Comparison of ENCODE assay signal across 10 mouse cellular contexts in the genomic region with DNA sequence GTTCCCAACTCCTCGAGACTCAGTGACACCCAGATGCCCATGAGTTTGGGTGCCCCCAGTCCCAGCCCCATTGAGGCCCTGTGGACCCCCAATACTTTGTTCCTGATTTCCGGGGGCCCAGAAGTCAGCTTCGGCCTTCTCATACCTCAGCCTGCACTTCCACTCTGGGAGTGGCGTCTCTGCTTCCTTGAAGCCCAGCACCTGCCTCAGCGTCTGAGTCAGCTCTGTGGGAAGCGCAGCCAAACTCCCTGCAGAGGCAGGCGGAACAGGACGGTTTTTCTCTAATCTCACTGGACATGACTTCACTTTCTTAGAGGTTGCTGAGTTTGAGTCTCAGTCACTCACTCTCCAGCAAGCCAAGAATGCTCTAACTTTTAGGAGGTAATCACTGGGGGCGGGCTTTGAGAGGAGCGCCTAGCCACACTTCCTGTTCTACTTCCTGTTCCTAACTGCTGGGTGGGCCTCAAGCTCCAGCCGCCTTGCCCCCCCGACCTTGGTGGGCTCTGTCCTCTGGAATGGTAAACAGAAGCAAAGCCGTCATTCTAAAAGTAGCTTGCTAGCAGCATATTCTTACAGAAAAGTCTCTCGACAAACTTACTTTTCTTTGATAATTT. TPM values are rescaled to one million over a fixed set of nuclear protein-coding genes. Genes with fewer than 3 reads are reported as not detected.
DNase-seq lines count a peak whose midpoint lies in the region; ATAC-seq and TF ChIP-seq lines count a peak whose summit lies in the region.
"Had no signal": no experiment of that assay in that cellular context is flagged by ENCODE, and none has a peak within 500 bp of the region (broad histone marks: within the 10 kb centered on the region; RNA-seq: fewer than 3 reads in every experiment).

No protein-coding gene starts in this region.

- no peaks in the 10 kb centered on the region for H3K9me3 ChIP-seq in heart, postnatal 0 days (replicated peaks; ENCODE audit: control insufficient read depth, low read length)
- H3K9me3 ChIP-seq in ES-Bruce4 (replicated peaks; ENCODE audit: control insufficient read depth, insufficient read depth, low read length, poor library complexity, severe bottlenecking), result no peaks in the 10 kb centered on the region
- H3K9me3 ChIP-seq in forebrain, embryonic 13.5 days (replicated peaks), result no peaks in the 10 kb centered on the region
- H3K9me3 ChIP-seq: forebrain, embryonic 12.5 days; midbrain, embryonic 13.5 days had no signal

- 62% methylated on average over 14 of the region's 14 CpGs for WGBS in heart, postnatal 0 days
- 88% methylated on average over 14 of the region's 14 CpGs for whole genome bisulfite sequencing in forebrain, embryonic 13.5 days

- DNase-seq in heart, postnatal 0 days (ENCODE audit: low spot score), result no peak
- no peak for DNase-seq in heart, adult 8-10 months (ENCODE audit: low spot score)
- peak; percentile 4 to 9 for DNase-seq in thymus, adult 18-20 months
- no peak for DNase-seq in urinary bladder, adult 2 months (ENCODE audit: low spot score)
- DNase-seq in MN1 (ENCODE audit: low spot score), result no peak

- peak overlapping the region; percentile 9; the same call in 1 of the 2 replicates for H3K4me2 ChIP-seq in heart, postnatal 0 days (ENCODE audit: low read depth, low read length)
- no peak overlapping the region for H3K4me2 ChIP-seq in forebrain, embryonic 13.5 days
- H3K4me2 ChIP-seq: forebrain, embryonic 12.5 days; midbrain, embryonic 13.5 days had no signal

- H3K27ac ChIP-seq in heart, postnatal 0 days (ENCODE audit: low read depth), result no peak overlapping the region
- no peak overlapping the region for H3K27ac ChIP-seq in ES-Bruce4 (ENCODE audit: insufficient read depth, low read length)
- H3K27ac ChIP-seq in forebrain, embryonic 13.5 days, result no peak overlapping the region
- H3K27ac ChIP-seq: forebrain, embryonic 12.5 days; midbrain, embryonic 13.5 days had no signal

- TF ChIP-seq EP300 in heart, postnatal 0 days (IDR thresholded peaks at IDR 0.05; ENCODE audit: low read depth), result no peak
- TF ChIP-seq EP300 in ES-Bruce4 (IDR thresholded peaks at IDR 0.05; ENCODE audit: insufficient read depth, low read depth, low read length), result no peak

- no peak for TF ChIP-seq POLR2A in ES-Bruce4 (IDR thresholded peaks at IDR 0.05; ENCODE audit: insufficient read depth, low read length)

- no peak overlapping the region for H3K9ac ChIP-seq in heart, postnatal 0 days (replicated peaks; ENCODE audit: low read depth, low read length)
- peak overlapping the region; percentile 12; the same call in 1 of the 2 replicates for H3K9ac ChIP-seq in ES-Bruce4 (ENCODE audit: low read depth, poor library complexity, severe bottlenecking)
- no peak overlapping the region for H3K9ac ChIP-seq in forebrain, embryonic 13.5 days
- H3K9ac ChIP-seq: forebrain, embryonic 12.5 days; midbrain, embryonic 13.5 days had no signal

- H3K36me3 ChIP-seq in heart, postnatal 0 days (replicated peaks; ENCODE audit: control insufficient read depth, insufficient read depth, low read length), result no peaks in the 10 kb centered on the region
- H3K36me3 ChIP-seq in ES-Bruce4 (ENCODE audit: control insufficient read depth, insufficient read depth, low read length, poor library complexity, severe bottlenecking), result no peaks in the 10 kb centered on the region
- no peaks in the 10 kb centered on the region for H3K36me3 ChIP-seq in forebrain, embryonic 13.5 days (ENCODE audit: poor library complexity, severe bottlenecking)
- H3K36me3 ChIP-seq: forebrain, embryonic 12.5 days; midbrain, embryonic 13.5 days had no signal

- ATAC-seq in heart, postnatal 0 days (ENCODE audit: insufficient read depth, low read depth), result no peak
- ATAC-seq in inflammation-experienced regulatory T-cells, adult 6 months, result peak; percentile 72
- ATAC-seq in forebrain, embryonic 13.5 days, result no peak
- ATAC-seq: midbrain, embryonic 13.5 days had no signal

- no peaks in the 10 kb centered on the region for H3K4me1 ChIP-seq in heart, postnatal 0 days (ENCODE audit: control insufficient read depth, insufficient read depth)
- no peaks in the 10 kb centered on the region for H3K4me1 ChIP-seq in ES-Bruce4 (ENCODE audit: control insufficient read depth, insufficient read depth, low read length)
- no peaks in the 10 kb centered on the region for H3K4me1 ChIP-seq in forebrain, embryonic 13.5 days
- H3K4me1 ChIP-seq: forebrain, embryonic 12.5 days; midbrain, embryonic 13.5 days had no signal

- H3K4me3 ChIP-seq in heart, postnatal 0 days (ENCODE audit: low read depth, low read length), result no peak overlapping the region
- H3K4me3 ChIP-seq in ES-Bruce4 (ENCODE audit: low read depth, low read length), result peak overlapping the region; percentile 18; the same call in 1 of the 2 replicates
- no peak overlapping the region for H3K4me3 ChIP-seq in forebrain, embryonic 13.5 days
- H3K4me3 ChIP-seq: forebrain, embryonic 12.5 days; midbrain, embryonic 13.5 days had no signal

- TF ChIP-seq CTCF in heart, postnatal 0 days (IDR thresholded peaks at IDR 0.05; ENCODE audit: low read depth), result no peak
- no peak for TF ChIP-seq CTCF in ES-Bruce4 (IDR thresholded peaks at IDR 0.05; ENCODE audit: low read depth, low read length)

- no peaks in the 10 kb centered on the region for H3K27me3 ChIP-seq in heart, postnatal 0 days (ENCODE audit: control insufficient read depth, insufficient read depth, low read length)
- no peaks in the 10 kb centered on the region for H3K27me3 ChIP-seq in ES-Bruce4 (ENCODE audit: control insufficient read depth, insufficient read depth, low read length, poor library complexity, severe bottlenecking)
- H3K27me3 ChIP-seq in forebrain, embryonic 13.5 days, result no peaks in the 10 kb centered on the region
- H3K27me3 ChIP-seq: forebrain, embryonic 12.5 days; midbrain, embryonic 13.5 days had no signal

RNA-seq across cellular contexts. Expression of a gene that starts 35.5 kb away (rescaled TPM):
- 1.5 TPM in 1 of 2 replicates, not detected in the other for total RNA-seq in heart, postnatal 0 days (2014; rRNA removed; ENCODE audit: low replicate concordance)
- polyA plus RNA-seq in heart, postnatal 0 days (2015; fragmentation: Nextera tagmentation; extraction: Ambion mirVana), result 0.16 and 0.36 TPM in 2 replicates
- under 1 TPM in 1 of 4 experiments, not detected in 3; 0.20 TPM for total RNA-seq in heart, adult 8-10 months (2022)
- polyA plus RNA-seq in ES-Bruce4 (2011; ENCODE audit: insufficient read depth, insufficient read length, low read depth, missing spikeins), result 3.5 and 5.1 TPM in 2 replicates
- 1 to 10 TPM in 2 of 3 experiments, under 1 TPM in 1; 0.19 to 1.6 (median 1.3) TPM for polyA plus RNA-seq in inflammation-experienced regulatory T-cells, adult 6 months (2017; shearing (Covaris generic))
- polyA plus RNA-seq in urinary bladder, adult 2 months (2012; rRNA removed), result 0.33 and 0.35 TPM in 2 replicates
- 0.31 and 0.82 TPM in 2 replicates for polyA plus RNA-seq in forebrain, embryonic 13.5 days (2015; fragmentation: Nextera tagmentation; extraction: Ambion mirVana)

RNA-seq across cellular contexts. Expression of a gene that starts 57.7 kb away (rescaled TPM):
- total RNA-seq in heart, postnatal 0 days (2014; rRNA removed; ENCODE audit: low replicate concordance), result 4.9 and 15.0 TPM in 2 replicates
- polyA plus RNA-seq in heart, postnatal 0 days (2015; fragmentation: Nextera tagmentation; extraction: Ambion mirVana), result 7.1 and 9.2 TPM in 2 replicates
- total RNA-seq in heart, adult 8-10 months (2022), result 1 to 10 TPM; 2.1 to 4.3 (median 3.0) TPM
- 42.6 and 44.9 TPM in 2 replicates for polyA plus RNA-seq in ES-Bruce4 (2011; ENCODE audit: insufficient read depth, insufficient read length, low read depth, missing spikeins)
- polyA plus RNA-seq in inflammation-experienced regulatory T-cells, adult 6 months (2017; shearing (Covaris generic)), result 10 to 100 TPM; 11.0 to 23.3 (median 18.6) TPM
- polyA plus RNA-seq in urinary bladder, adult 2 months (2012; rRNA removed), result 4.9 and 5.2 TPM in 2 replicates
- 21.2 and 23.2 TPM in 2 replicates for polyA plus RNA-seq in forebrain, embryonic 13.5 days (2015; fragmentation: Nextera tagmentation; extraction: Ambion mirVana)

RNA-seq across cellular contexts. Expression of a gene that starts 57.8 kb away (rescaled TPM):
- total RNA-seq in heart, postnatal 0 days (2014; rRNA removed; ENCODE audit: low replicate concordance), result 68.2 and 108 TPM in 2 replicates
- 44.5 and 48.3 TPM in 2 replicates for polyA plus RNA-seq in heart, postnatal 0 days (2015; fragmentation: Nextera tagmentation; extraction: Ambion mirVana)
- 100 to 1,000 TPM in 2 of 4 experiments, 10 to 100 TPM in 2; 87.8 to 136 (median 109) TPM for total RNA-seq in heart, adult 8-10 months (2022)
- polyA plus RNA-seq in ES-Bruce4 (2011; ENCODE audit: insufficient read depth, insufficient read length, low read depth, missing spikeins), result 16.2 and 19.9 TPM in 2 replicates
- 10 to 100 TPM; 30.3 to 78.4 (median 64.1) TPM for polyA plus RNA-seq in inflammation-experienced regulatory T-cells, adult 6 months (2017; shearing (Covaris generic))
- 35.8 and 41.4 TPM in 2 replicates for polyA plus RNA-seq in urinary bladder, adult 2 months (2012; rRNA removed)
- 37.9 and 44.2 TPM in 2 replicates for polyA plus RNA-seq in forebrain, embryonic 13.5 days (2015; fragmentation: Nextera tagmentation; extraction: Ambion mirVana)

Comparison
In these comparisons a context has a peak if more than half of its experiments do, and no peak if none do; other contexts are left out.
1. DNase-seq: peak in thymus, adult 18-20 months (2 of 2); none in heart, postnatal 0 days (single experiment), heart, adult 8-10 months (single experiment), urinary bladder, adult 2 months (single experiment) and MN1 (single experiment).